Mouse (Mus musculus): ENCODE results near the gene Trub1. TPM values are rescaled to one million over a fixed set of nuclear protein-coding genes. Genes with fewer than 3 reads are reported as not detected.

Gene Trub1
- polyA plus RNA-seq, 1 experiment = 29.5 TPM

DNA sequence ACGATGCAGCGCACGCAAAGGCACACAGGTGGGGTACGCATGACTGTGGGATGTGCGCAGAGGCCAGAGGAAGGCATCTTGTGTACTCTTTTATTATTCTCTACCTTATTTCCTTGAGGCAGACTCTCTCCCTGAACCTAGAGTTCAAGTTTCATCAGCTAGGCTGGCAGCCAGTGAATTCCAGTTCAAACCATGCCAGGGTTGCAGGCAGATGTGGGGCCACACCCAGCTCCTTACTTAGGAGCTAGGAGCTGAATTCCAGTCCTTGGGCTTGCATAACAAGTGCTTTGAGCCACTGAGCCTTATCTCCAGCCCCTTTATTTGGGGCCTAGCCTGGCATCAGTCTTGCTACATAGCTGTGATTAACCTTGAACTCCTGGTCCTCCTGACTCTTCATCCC, 13.4 kb upstream of the Trub1 start:
- no peak for DNase-seq (ENCODE audit: extremely low spot score in 1 of 2, low spot score in 1 of 2)

DNA sequence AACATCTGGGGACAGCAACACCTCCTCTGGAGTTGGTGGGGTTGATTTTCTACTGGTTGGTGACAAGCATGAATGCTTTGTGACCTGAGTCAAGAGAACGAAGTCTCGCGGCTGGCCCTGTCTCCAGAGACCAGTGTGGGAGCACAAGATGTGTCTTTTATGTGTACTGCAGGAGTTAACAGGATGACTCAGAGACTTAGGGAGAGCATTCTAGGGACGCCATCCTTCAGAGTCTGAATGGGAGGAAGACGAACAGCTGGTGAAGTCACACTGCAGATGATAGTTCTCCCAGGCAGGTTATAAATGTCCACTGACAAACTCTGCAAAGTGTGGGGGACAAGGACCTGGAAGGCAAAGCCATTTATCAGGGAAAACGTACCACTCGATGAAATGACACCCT, 11.2 kb upstream of the Trub1 start:
- DNase-seq (ENCODE audit: extremely low spot score in 1 of 2, low spot score in 1 of 2) = peak in 1 of 2 experiments; percentile 28

DNA sequence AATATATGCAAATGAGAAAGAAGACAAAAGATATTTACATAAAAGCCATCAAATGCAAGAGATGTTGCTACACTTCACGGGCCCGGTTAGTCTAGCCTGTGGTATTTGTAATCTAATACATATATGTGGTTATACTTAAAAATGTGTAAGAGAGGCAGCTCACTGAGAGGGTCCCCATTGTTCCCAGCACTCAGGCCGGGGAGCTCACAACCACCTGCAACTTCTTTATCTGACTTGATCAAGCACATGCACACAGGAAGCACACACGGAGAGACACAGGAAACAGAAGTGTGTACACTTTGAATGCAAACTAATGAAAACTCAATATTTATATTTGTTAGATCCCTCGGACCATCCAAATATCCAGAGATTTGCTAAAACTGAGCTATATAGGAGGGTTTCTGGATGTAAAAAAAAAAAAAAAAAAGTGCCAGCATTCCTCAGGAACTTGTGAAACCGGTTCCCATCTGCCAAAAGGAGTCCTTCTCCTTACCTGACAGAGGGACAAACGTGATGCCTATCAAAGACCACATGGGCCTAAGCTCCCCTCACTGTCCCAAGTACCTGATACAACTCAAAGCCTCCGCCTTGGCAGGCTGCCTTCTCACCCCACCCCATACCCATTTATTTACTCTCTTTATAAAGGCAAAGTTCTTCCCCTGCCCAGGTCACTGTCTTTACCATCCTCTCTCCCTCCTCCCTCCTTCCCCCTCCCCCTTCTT, 9.6 kb upstream of the Trub1 start:
- DNase-seq (ENCODE audit: extremely low spot score in 1 of 2, low spot score in 1 of 2) = no peak

DNA sequence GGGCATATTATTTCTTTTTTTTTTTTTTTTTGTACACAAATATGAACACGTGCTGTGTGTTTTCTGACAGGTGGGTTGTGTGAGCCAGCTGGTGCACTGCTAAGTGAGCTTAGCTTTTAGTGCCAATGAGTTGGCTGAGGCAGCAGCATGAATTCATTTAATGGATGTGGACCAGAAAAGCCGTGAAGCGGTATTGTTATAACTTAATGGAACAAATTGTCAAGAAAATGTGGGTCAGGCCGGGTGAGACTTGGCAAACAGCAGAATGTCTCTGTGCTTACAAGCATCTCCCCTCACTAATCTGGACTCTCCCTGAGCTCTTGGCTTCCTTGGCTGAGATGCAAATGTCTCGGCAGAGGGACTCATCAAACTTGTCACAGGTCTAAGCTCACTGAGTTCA, 7.7 kb upstream of the Trub1 start:
- peak in 1 of 2 experiments; percentile 46 for DNase-seq (ENCODE audit: extremely low spot score in 1 of 2, low spot score in 1 of 2)

DNA sequence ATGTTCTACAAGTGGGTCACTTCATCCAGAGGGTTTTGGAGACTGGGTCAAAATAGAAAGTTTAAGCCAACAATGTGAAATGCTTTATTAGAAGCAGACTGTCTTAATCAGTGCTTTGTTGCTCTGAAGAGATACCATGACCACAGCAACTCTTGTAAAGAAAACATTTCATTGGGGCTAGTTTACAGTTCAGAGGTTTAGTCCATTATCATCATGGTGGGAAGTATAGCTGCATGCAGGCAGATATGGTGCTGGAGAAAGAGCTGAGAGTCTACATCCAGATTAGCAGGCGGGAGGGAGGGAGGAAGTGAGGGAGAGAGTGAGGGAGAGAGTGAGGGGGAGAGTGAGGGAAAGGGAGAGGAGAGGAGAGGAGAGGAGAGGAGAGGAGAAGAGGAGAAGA, 1.9 kb upstream of the Trub1 start:
- no peak for DNase-seq (ENCODE audit: extremely low spot score in 1 of 2, low spot score in 1 of 2)

DNA sequence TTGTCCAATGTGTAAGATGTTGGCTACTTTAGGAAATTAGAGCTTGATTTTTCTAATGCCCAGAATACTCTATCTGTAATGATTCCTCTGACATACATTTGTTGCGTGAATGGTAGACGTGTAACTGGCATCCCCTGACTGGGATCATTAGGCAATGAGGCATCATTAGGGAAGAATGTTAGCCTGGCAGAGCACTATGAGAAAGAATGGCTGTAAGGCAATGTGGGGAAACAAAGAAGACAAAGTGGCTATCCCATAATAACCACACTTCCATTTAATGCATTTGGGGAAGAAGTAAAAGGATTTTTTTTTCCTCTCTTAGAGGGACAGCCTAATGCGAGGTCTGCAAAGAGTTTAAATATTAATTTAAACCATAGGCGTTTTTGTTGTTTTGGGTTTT, 950 bp upstream of the Trub1 start:
- no peak for DNase-seq (ENCODE audit: extremely low spot score in 1 of 2, low spot score in 1 of 2)

DNA sequence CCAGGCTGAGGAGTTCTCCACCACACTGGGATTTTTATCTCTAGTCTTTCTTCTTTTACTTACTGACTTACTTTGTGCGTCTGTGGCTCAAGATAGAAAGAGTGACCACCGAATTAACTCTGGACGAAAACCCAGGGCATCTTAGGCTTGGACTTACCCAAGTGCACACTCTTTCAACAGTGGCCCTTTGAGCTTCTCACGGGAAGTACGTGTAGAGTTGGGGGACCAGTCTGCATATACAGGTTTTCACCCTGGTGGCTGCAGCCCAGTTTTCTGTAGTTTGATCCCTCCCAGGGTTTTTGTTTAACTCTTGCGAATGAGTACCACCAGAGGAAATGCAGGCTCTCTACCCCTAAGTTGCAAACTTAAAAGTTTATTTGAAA, 497 bp downstream of the Trub1 start:
- DNase-seq (ENCODE audit: extremely low spot score in 1 of 2, low spot score in 1 of 2) = no peak

DNA sequence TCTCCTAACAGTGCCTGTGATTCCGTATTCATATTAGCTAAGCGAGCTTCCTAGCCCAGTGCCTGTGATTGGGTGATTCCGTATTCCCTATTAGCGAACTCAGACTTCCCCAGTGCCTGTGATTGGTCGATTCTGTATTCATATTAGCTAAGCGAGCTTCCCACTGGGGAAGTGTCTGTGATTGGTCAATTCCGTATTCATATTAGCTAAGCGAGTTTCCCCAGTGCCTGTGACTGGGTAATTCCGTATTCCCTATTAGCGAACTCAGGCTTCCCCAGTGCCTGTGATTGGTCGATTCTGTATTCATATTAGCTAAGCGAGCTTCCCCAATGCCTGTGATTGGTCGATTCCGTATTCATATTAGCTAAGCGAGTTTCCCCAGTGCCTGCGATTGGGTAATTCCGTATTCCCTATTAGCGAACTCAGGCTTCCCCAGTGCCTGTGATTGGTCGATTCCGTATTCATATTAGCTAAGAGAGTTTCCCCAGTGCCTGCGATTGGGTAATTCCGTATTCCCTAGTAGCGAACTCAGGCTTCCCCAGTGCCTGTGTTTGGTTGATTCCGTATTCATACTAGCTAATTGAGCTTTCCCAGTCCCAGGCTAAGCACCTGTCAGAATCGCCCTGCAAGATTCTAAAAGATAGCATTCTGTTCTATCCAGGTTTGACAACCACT, 2.7 kb downstream of the Trub1 start:
- no peak for DNase-seq (ENCODE audit: extremely low spot score in 1 of 2, low spot score in 1 of 2)

DNA sequence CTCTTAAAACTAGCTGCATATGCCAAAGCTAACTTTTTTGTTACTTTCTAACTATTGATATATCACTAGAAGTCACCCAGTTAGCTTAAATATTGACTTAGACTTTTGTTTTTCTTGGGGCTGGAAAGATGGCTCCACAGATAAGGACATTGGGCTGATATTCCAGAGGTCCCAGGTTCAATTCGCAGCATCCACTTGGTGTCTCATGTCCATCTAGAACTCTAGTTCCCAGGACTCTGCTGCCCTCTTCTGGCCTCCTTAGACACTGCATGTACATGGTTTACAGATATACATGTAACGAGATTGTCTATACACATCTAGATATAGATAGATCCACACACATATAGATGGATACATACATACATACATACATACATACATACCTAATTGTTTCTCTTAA, 4.4 kb downstream of the Trub1 start:
- DNase-seq (ENCODE audit: extremely low spot score in 1 of 2, low spot score in 1 of 2) = peak in 1 of 2 experiments; percentile 70

DNA sequence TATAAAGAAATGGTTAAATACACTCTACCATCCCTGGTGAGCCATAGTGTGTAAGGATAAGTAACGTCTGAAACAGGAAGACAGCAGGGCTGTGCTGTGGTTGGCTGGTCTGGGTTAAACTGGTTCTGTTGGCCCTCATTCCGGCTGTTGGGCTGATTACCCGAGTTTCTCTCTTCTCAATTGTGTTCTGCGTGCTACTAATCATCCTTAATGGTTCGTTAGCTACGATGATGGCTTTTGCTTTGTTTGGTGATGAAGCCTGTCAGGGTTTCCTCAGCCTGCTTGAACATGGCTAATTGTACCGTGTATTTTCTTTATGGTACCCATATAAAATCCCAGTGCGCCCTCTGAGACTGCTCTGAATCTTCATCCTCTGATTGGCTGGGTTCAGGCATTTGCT, 11.0 kb downstream of the Trub1 start:
- no peak for DNase-seq (ENCODE audit: extremely low spot score in 1 of 2, low spot score in 1 of 2)

DNA sequence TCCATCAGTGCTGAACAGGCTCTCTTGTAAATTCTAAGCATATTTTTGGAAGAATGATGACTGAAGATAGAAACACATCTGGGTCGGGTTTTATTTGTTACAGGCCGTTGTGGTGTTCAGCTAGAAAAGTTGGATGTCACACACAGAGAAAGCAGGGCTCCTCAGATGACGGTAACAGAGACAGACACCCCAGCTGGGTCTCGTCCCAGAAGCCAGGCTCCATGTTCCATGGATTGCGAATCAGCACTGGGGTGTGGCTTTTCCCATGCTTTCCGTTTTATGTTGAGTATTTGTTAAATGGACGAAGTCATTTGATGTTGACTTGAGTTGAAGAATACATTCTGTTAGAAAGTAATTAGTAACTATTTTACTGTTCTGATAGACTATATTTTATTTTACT, 13.0 kb downstream of the Trub1 start:
- no peak for DNase-seq (ENCODE audit: extremely low spot score in 1 of 2, low spot score in 1 of 2)

DNA sequence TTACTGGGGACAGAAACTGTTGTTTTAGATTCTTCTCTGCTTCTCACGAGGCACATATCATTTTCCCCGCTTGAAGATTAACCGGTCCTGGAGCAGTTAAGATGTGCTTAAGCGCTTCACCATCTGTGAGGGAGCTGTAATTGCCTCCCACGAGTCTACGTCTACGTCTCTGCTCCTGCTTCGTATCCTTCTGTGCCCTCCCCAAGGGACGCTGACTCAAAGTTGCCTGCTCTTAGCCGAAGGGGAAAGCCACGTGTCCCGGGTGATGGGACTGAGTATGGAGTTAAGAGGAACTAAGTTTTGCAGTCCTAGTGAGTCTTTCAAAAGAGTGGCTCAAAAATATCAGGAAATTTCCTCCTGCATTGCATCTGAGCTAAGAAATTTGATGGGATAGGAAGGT, 18.3 kb downstream of the Trub1 start:
- DNase-seq (ENCODE audit: extremely low spot score in 1 of 2, low spot score in 1 of 2) = peak; percentile 50 to 68

DNA sequence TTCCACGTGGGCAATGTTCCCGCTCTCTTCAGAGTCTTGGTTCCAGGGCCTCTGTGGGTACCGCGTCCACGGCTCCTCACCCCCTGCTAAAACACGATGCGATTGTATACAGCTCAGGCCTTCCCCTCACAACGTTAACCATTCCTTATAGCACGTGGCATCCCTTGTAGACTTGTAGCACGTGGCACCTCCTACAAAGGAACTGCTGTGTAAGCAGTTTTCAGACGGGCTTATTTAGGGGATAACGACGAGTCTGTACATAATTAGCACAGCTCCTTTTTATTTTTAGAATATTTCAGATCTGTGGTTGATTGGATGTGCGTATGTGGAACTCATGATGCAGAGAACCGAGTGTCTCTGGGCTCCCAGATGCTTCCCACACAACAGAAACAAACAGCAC, 19.5 kb downstream of the Trub1 start:
- DNase-seq (ENCODE audit: extremely low spot score in 1 of 2, low spot score in 1 of 2) = no peak

DNA sequence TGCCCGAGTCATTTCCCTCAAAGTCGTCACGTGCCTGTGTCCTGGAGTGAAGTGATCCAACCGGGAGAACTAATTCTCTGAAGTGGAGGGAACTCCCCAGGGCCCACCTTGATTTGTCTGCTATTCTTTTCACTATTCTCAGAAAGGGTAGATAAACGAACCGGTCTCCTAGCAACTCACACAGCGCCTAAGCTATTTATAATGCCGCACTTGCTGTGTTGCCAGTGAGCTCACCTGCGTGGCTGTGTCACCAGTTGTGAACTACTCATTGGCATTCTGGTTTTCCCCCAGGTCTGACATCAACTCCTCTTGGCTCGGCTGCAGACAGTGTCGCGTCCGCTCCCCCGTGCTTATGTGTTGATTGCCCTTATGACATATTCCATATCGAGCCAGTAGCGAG, 20.6 kb downstream of the Trub1 start:
- DNase-seq (ENCODE audit: extremely low spot score in 1 of 2, low spot score in 1 of 2) = peak in 1 of 2 experiments; percentile 48

DNA sequence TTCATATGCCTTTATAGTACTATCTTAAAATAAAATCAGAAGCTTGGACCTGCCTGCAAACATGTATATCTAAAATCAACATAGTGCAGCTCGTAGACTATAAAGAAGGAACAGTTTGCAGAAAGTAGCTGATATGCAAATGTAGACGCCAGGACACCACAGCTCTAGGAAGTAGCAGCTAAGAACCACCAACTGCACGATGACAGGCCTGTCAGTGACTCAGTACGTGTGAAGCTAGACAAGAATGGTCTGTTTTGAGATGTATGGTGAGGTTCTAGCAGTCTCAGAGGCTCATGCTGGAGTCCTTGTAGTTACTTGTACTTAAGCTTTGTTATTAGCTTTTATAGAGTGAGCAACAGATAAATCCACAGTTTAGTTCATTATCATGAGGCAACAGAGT, 22.6 kb downstream of the Trub1 start:
- peak in 1 of 2 experiments; percentile 49 for DNase-seq (ENCODE audit: extremely low spot score in 1 of 2, low spot score in 1 of 2)

DNA sequence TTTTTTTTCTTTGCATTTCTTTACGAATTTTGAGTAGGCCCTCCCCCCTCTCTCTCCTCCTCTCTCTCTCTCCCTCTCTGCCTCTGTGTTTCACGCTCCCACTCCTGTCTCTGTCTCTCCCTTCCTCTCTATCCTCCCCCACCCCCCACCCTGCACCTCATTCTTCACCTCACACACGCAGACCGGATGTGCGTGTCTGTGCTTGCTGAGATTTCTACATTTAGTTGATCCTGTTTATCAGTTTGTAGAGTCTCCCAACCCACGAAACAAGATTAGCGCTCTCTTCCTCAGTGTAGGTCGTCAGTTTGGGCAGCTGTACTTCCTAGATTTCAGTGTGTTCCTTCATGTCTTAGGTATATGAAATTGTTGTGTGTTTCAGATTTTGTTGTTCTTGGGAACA, 24.6 kb downstream of the Trub1 start:
- DNase-seq (ENCODE audit: extremely low spot score in 1 of 2, low spot score in 1 of 2) = no peak

DNA sequence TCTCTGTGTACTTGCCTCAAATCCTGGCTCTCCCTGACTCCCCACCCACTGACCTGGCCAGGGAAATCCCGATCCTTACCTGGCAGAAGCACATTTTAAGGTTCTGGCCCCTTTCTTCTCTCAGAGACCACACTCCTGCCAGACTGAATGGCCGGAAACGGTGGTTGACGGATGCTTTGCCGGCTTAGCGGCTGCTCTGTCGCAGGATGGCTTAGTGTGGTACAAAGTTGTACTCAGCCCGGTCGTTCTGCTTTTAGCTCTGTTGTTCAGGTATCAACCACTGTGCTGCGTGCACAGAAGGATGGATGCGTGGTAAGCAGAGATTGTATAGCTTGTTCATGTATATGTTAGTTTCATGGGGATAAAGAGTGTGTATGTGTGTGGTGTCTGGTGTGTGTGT, 25.3 kb downstream of the Trub1 start:
- no peak for DNase-seq (ENCODE audit: extremely low spot score in 1 of 2, low spot score in 1 of 2)

DNA sequence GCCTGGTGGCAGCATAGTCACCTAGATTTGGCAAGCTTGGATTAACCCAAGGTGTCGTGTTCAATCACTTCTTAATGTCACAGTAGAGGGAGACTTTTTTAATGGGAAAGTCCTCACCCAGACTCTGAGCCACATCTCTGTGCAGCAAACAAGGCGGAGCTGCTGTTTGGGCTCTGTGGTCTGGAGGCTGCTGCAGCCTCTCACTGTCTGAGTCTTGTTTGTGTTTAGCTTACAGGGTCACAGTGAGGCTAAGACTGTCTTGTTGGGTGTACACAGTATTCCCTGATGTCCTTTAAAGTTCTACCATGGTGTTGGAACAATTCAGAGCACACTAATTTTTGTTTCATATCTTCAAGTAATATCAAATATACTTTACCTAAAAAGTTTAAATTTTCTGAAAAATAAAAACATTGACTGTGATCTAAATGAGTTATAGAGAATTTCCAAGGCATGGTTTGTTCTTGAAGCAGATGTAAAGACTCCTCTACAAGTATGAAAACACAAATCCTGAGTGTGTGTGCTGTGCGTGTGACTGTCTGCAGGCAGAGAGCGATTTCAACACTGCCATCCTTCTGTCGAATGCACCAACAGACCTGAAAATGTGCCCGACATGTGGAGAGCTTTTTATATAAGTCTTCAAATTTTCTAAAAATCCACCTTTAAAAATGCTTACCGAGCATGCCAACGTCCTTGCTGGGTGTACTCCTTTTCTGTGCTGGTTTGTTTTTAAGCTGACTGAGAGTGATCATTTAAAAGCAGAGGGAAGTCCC, 27.4 kb downstream of the Trub1 start:
- no peak for DNase-seq (ENCODE audit: extremely low spot score in 1 of 2, low spot score in 1 of 2)

DNA sequence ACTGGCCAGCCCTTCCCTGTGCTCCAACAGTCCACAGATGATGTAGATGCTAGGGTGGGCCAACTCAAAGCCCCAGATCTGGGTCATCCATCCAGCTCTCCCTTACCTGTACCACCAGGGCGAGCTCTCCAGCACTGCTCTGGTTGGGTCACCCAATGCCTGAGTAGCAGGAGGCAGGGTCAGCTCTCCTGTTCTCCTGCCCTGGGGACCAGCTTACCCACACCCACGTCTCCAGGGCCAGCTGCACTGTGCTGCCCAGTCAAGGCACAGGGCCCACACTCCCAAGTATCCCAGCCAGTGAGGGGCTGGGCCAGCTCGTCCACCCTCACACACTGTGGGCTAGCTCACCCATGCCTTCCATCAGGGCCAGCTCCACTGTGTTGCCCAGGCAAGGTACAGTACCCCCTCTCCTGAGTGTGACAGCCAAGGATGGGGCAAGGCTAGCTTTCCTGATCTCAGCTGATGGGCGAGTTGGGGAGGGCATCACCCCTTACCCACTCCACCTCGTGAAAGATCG, 29.1 kb downstream of the Trub1 start:
- DNase-seq (ENCODE audit: extremely low spot score in 1 of 2, low spot score in 1 of 2) = no peak

DNA sequence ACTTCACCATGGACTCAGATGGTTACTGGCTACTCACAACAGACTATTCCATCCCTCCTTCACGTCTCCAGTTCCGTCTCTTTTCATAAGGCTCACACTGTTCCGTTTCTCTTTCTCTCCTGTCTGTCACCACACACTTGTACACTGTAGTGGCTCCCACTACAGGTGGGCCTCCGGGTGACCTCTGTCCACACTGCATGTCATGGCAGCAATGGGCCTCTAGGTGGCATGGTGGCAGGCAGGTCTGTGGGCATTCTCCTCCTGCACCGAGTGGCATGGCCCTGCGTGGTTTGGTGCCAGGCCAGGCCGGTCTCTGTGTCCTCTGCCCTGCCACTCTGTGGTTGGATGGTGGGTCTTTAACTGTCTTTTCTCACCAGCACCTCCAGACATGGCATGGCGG, 30.1 kb downstream of the Trub1 start:
- no peak for DNase-seq (ENCODE audit: extremely low spot score in 1 of 2, low spot score in 1 of 2)

DNA sequence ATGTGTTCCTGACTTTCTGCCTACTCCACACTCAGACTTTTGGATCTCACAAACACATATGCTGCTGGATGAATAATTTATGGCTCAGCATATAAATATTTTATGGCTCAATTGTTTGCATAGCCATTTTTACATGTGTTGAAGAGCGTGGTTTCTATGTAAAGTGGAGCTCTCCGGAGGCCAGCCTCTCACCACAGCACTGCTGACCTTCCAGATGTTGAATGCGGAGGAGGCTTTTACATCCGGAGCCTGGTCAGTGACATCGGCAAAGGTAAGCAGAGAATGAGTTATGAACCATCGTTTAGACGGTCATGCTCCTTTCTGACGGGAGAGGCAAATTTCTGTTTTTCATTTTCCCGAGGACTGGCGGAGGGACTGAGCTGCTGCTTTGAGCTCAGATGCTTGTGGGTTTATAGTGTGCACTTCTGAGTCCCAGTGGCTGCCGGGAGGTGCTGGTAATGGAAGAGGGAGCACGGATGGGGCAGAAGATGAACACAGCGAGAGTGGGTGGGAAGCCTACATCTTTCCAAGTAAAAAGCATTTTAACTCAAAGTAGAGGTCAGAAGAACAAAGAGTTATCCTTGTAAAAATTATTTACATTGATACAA, 34.4 kb downstream of the Trub1 start:
- DNase-seq (ENCODE audit: extremely low spot score in 1 of 2, low spot score in 1 of 2) = no peak

All from frontal cortex, adult 2 months (tissue).